Mouse (Mus musculus): ENCODE data around the gene Tex21.
"Not testable (repeated sequence)": the region's sequence is repeated elsewhere in the genome, so short reads cannot be mapped to it uniquely, and the experiment has no call there.

Tex21 gene

DNA sequence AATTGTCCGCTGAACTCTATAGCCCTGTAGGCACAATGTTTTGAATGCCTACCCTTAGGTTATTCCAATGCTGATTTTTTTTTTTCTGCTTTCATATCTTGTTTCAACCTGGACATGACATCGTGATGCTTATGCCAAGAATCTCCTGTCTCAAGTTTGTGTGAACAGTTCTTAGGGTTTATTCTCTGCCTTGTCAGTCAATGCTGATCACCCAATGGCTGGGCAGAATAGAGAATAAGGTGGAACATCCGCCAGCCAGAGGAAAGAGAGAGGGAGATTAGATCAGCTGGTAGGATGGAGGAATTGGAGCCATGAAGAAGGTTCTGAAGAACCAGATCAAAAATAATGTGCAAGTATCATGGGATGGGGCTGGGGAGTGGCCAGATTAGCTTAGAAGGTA is 14.1 kb upstream of the Tex21 start:
- DNase-seq (ENCODE audit: low spot score in 2 of 2), result no peak

- DNase-seq (ENCODE audit: low spot score in 2 of 2), result no peak
Measured at GRCm38 (mm10) chr12:76256114-76256843, 9.7 kb upstream of the Tex21 start.

DNA sequence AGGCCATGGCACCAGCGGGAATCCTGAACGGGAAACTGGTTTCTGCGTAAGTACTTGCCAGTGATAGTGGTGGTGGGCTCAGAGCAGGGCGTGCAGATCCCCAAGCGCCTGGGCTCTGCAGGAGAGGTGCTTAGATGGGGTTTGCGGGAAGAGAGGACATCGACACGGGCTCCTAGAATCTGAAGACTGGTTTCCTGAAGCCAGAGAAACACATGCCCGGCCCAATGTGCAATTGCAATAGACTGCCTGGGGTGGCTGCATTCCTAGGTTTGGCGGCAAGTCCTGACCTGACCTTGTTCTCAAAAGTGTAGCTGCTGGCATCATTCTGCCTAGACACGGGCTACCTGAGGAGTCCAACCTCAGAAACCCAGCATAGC is 8.9 kb upstream of the Tex21 start:
- peak; percentile 48 to 52 for DNase-seq (ENCODE audit: low spot score in 2 of 2)

- DNase-seq (ENCODE audit: low spot score in 2 of 2), result peak; percentile 89
Measured at GRCm38 (mm10) chr12:76254725-76255498, 8.4 kb upstream of the Tex21 start, which contains the start of gene Mthfd1. TSS of gene Mthfd1 (plus strand) at chr12:76255298.

GRCm38 (mm10) chr12:76253991-76254390 is 7.4 kb upstream of the Tex21 start:
- DNase-seq (ENCODE audit: low spot score in 2 of 2), result no peak

- DNase-seq (ENCODE audit: low spot score in 2 of 2), result no peak
Measured at GRCm38 (mm10) chr12:76253591-76253990, 7.0 kb upstream of the Tex21 start.

DNA sequence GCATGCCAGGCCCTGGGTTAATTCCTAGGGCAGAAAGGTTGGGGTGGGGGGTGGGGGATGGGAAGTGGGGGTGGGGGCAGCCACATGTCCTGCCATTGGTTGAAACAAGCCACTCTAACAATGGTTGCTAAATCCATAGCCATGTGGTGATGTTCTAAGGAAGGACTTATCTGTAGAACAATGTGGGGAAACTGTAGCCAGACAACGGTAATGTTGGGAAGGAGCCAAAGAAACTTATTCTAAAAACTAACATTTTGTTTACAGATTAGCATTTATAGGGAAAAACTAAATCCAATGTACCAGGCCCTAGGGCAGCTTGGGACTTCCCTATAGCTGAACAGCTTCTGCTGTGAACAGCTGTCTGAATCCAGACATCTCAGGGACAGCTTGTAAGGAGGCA is 6.5 kb upstream of the Tex21 start:
- no peak for DNase-seq (ENCODE audit: low spot score in 2 of 2)

GRCm38 (mm10) chr12:76244981-76245380 is 1.6 kb downstream of the Tex21 start:
- DNase-seq (ENCODE audit: low spot score in 2 of 2), result no peak

- DNase-seq (ENCODE audit: low spot score in 2 of 2), result no peak
Measured at GRCm38 (mm10) chr12:76241833-76242232, 4.7 kb downstream of the Tex21 start.

GRCm38 (mm10) chr12:76241084-76241483 is 5.5 kb downstream of the Tex21 start:
- no peak for DNase-seq (ENCODE audit: low spot score in 2 of 2)

GRCm38 (mm10) chr12:76240670-76241069 is 5.9 kb downstream of the Tex21 start:
- DNase-seq (ENCODE audit: low spot score in 2 of 2), result no peak

GRCm38 (mm10) chr12:76239839-76240571 is 6.5 kb downstream of the Tex21 start:
- no peak for DNase-seq (ENCODE audit: low spot score in 2 of 2)

DNA sequence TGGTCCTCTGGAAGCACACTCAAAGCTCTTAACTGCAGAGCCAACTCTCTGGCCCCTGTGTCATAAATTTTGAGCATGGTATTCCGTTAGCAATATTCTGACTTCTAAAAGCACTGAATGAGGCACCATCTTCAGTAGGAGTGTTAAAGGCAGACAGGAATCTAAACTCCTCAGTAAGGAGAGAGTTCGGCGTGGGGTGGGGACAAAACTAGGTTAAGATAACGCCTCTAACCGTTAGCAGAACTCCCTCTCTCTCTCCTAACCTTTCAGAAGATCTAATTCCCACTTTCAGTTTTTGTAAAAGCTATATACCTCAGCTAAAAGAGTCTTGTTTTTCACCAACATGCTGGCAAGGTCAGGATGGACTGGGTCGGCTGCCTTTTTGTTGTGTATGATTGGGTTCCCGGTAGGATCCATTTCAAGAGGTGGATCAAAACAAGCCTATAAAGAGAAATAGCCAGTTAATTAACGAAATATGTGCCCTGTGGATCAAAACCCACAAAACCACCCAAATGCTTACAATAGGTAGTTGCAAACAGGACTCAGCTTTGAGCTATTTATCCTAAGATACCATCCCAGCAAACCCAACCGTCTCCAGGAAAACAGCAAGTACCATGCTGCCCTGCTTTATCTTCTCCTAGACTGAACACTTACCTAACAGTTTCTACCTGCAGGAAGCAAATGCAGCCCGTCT is 7.3 kb downstream of the Tex21 start:
- DNase-seq (ENCODE audit: low spot score in 2 of 2), result no peak

GRCm38 (mm10) chr12:76235253-76235652 is 11.3 kb downstream of the Tex21 start:
- no peak for DNase-seq (ENCODE audit: low spot score in 2 of 2)

- DNase-seq (ENCODE audit: low spot score in 2 of 2), result no peak
Measured at GRCm38 (mm10) chr12:76230644-76231043, 15.9 kb downstream of the Tex21 start.

- not testable (repeated sequence) for DNase-seq (ENCODE audit: low spot score in 2 of 2)
Measured at GRCm38 (mm10) chr12:76222104-76222503, 24.4 kb downstream of the Tex21 start.

DNA sequence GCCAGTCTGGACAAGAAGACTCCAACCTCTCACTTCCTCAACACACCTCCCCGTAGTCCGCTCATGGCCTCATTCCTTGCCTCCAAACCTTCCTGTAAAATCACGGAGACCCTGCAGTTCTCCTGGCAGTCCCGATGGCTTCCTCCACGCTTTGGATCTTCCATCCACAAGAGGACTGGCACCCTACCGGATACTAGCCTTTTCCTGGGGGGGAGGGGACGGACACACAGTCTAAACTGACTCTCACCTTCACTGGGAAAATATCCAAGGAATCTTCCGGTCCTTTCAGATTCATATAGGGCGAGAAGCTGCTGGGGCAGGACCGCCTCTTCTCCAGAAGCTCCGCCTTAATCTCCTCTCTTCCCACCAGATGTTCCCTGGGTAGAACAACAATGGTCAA is 29.8 kb downstream of the Tex21 start:
- DNase-seq (ENCODE audit: low spot score in 2 of 2), result no peak

- no peak for DNase-seq (ENCODE audit: low spot score in 2 of 2)
Measured at GRCm38 (mm10) chr12:76215121-76215520, 31.4 kb downstream of the Tex21 start.

DNA sequence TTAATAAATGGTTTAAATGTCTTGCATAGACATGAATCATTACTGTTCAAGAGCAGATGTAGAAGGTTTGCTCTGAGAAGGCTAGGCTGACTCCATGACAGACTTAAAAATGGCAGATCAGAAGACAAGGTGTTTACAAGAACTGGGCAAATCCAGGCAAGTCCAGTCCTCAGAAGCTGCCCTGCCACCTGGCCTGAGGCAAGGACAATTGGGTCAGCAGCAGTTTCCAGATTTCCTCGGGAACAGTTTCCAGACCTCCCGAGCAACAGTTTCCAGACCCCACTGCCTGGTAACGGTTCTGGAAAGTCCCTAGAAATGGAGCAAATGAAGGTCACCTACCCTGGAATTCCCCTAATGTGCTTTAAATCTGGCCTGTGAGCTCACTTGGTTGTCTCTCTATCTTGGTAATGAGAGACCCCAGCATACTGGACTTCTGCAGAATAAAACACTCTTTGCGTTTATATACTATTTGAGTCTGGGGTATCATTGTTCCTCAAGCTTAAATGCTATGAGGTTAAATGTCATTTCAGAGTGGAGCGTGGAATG is 37.0 kb downstream of the Tex21 start:
- DNase-seq (ENCODE audit: low spot score in 2 of 2), result no peak

GRCm38 (mm10) chr12:76200326-76200725 is 46.2 kb downstream of the Tex21 start:
- no peak for DNase-seq (ENCODE audit: low spot score in 2 of 2)

DNA sequence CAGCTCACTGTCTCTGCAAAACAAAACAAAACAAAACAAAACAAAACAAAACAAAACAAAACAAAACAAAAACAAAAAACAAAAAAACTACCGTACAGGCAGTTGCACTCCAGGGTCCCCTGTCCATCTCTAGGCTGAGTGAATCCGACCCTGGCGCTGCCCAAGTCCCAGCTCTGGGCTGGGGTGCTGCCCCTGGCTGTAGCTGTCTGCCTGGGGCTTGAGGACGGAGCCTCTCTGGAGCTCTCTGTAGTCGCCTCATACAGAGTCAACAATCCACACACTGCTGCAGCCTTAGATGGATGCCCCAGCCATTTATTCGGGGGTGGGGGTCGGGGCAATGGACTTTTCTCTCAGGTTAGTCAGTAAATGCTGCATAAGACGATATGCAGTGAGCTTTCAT is 49.5 kb downstream of the Tex21 start:
- no peak for DNase-seq (ENCODE audit: low spot score in 2 of 2)

DNA sequence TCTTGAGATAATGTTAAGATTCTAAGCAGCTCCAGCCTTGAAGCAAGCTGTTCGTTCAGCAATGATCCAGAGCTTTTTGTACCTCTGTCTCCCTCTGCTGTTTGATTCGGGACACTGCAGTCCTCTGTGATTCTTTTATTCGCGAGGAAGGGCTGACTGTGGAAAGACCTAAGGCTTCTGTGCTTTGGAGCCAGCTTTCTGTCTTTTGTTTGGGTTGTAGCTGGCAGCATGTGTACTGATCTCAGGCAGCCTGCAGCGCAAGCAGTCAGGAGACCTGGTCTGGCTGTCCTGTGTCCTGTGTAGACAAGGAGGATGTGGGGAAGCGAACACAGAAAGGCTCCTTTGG is 49.9 kb downstream of the Tex21 start:
- DNase-seq (ENCODE audit: low spot score in 2 of 2), result peak; percentile 30 to 48
